Mouse (Mus musculus): ENCODE measurements around the gene Ankrd44.

Ankrd44 gene

GRCm38 (mm10) chr1:54614963-54615362, 311.2 kb downstream of the Ankrd44 start:
- no peak for DNase-seq (ENCODE audit: low spot score)

GRCm38 (mm10) chr1:54612344-54612743, 313.8 kb downstream of the Ankrd44 start:
- DNase-seq (ENCODE audit: low spot score): no peak

- DNase-seq (ENCODE audit: low spot score): no peak
These were observed 314.3 kb downstream of the Ankrd44 start for GRCm38 (mm10) chr1:54611891-54612290.

GRCm38 (mm10) chr1:54606936-54607335, 319.3 kb downstream of the Ankrd44 start:
- no peak for DNase-seq (ENCODE audit: low spot score)

GRCm38 (mm10) chr1:54601692-54602091, 324.5 kb downstream of the Ankrd44 start:
- no peak for DNase-seq (ENCODE audit: low spot score)

GRCm38 (mm10) chr1:54600275-54600674, 325.9 kb downstream of the Ankrd44 start:
- DNase-seq (ENCODE audit: low spot score): no peak

- DNase-seq (ENCODE audit: low spot score): no peak
These were observed 328.5 kb downstream of the Ankrd44 start for GRCm38 (mm10) chr1:54597594-54598217.

- DNase-seq (ENCODE audit: low spot score): no peak
These were observed 330.0 kb downstream of the Ankrd44 start for GRCm38 (mm10) chr1:54596151-54596550.

Data from spleen, adult 12 weeks (tissue).